Mouse (Mus musculus) forebrain, embryonic 12.5 days (tissue): ENCODE results near the gene Naa25. TPM values are rescaled to one million over a fixed set of nuclear protein-coding genes. Genes with fewer than 3 reads are reported as not detected.

Source experiments
- ATAC-seq: fragments of 200-750 bp; cut with Nextera tagmentation; 2 replicates; pipeline ENCODE4 v1.8.0; 2017; ENCODE audit warnings: moderate TSS enrichment; ENCODE audit not compliant: low FRiP score
- H3K27ac ChIP-seq: fragments of 300-500 bp; sonication (generic); 2 replicates; pipeline ENCODE4 v1.5.1; 2016; ENCODE audit warnings: mild to moderate bottlenecking
- H3K27me3 ChIP-seq: fragments of 300-500 bp; sonication (generic); 2 replicates; pipeline ENCODE4 v1.6.1; 2016; ENCODE audit warnings: mild to moderate bottlenecking
- H3K36me3 ChIP-seq: fragments of 300-500 bp; sonication (generic); replicated peaks from 2 replicates; pipeline ENCODE4 v1.6.1; 2016; ENCODE audit warnings: mild to moderate bottlenecking
- H3K4me1 ChIP-seq: fragments of 300-500 bp; sonication (generic); 2 replicates; pipeline ENCODE4 v1.6.1; 2016
- H3K4me2 ChIP-seq: fragments of 300-500 bp; sonication (generic); 2 replicates; pipeline ENCODE4 v1.6.1; 2016; ENCODE audit warnings: mild to moderate bottlenecking, moderate library complexity
- H3K4me3 ChIP-seq: fragments of 300-500 bp; sonication (generic); replicated peaks from 2 replicates; pipeline ENCODE4 v1.5.1; 2016; ENCODE audit warnings: mild to moderate bottlenecking
- H3K9ac ChIP-seq: fragments of 300-500 bp; sonication (generic); 2 replicates; pipeline ENCODE4 v1.6.1; 2016; ENCODE audit warnings: mild to moderate bottlenecking
- H3K9me3 ChIP-seq: fragments of 300-500 bp; sonication (generic); 2 replicates; pipeline ENCODE4 v1.6.1; 2016
- WGBS: fragments of 180-500 bp; shearing (Covaris S2); methylation state at CpG from one replicate; pipeline ENCODE4 v1.1.7; 2016; 5-methylcytosine and 5-hydroxymethylcytosine counted together
- polyA plus RNA-seq: library from polyadenylated mRNA; unstranded; fragments of >200 nt; fragmentation: Nextera tagmentation; extraction: Ambion mirVana; gene quantifications from 2 replicates; pipeline ENCODE4 v1.2.1, GENCODE M21; 2016

Naa25 gene
- polyA plus RNA-seq, 1 experiment from 2014 or later: 49.3 TPM

DNA sequence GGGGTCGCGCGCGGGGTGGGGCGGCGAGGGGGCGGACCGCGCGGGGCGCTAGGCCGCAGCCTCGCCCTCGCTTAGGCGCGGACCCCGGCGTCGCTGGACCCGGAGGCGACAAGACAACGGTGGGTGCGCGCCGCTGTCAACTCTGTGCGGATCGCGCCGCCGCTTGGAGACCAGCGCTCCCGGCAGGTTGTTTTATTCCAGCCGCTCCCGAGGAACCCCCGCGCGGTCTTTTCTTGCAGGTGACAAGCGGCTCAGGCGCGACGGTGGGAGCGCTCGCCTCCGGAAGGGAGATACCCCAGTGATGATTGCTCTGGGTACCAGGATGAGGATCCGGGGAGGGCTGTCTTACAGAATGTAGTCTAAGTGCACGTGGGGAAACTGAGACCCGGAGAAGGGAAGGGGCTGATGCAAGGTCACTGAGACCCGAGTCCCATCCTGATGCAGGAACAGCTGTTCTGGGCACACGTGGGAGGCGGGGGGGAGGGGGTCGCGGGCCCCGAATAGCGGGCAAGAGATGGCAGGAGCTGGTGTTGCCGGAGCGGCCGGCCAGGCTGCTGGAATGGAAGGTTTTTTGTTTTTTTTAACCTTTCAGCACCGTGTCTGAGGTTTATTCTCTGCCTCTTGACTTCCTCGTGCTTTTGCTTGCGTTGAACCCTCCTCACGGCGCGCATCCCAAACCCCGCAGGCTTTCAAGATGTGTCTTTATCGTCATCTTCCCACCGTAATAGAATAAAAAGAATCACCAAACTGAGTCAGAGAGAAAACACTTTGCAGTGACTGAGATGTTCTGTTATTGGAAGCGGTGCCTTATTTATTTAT lies 619 bp downstream of the Naa25 start:
- Histone ChIP-seq H3K4me3 (peak overlapping the region; percentile 98), H3K27me3 (no peaks in the 10 kb centered on the region), H3K4me1 (peaks cover 17% of the 10 kb centered on the region), H3K9me3 (no peaks in the 10 kb centered on the region), H3K27ac (peak overlapping the region; percentile 67), H3K4me2 (peak overlapping the region; percentile 95), H3K36me3 (0 out of 2 replicates have a peak, but pooled peaks cover 8% of the 10 kb centered on the region), H3K9ac (peak overlapping the region; percentile 92)
- under 1% methylated on average over 67 of the region's 67 CpGs for WGBS
- ATAC-seq: peak; percentile 77

DNA sequence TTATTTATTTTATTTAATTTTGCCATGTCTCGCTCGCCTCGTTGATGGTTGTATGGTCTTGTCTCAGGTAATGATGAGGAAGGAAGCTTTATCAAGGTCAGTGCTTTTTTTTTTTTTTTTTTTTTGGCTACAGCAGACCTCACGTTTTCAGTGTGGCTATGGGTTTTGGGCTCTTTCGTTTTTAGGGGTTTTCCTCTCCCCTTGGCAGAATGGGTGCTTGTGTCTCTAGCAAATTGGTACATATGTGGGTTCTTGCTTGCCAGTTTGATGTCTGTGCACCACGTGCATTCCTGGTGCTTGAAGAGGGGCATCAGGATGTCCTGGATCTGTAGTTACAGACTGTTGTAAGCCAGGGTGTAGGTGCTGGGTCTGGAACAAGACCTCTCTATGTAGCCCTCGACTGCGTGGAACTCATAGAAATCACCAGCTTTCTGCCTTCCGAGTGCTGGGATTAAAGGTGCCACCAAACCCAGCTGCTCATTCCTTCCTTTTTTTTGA lies 1.3 kb downstream of the Naa25 start:
- ATAC-seq: no peak
- Histone ChIP-seq H3K4me3 (peak overlapping the region; percentile 98), H3K27me3 (no peaks in the 10 kb centered on the region), H3K9me3 (no peaks in the 10 kb centered on the region), H3K4me2 (peak overlapping the region; percentile 95), H3K27ac (no peak overlapping the region), H3K36me3 (peaks cover 13% of the 10 kb centered on the region; the same call in 1 of the 2 replicates), H3K4me1 (peaks cover 17% of the 10 kb centered on the region), H3K9ac (peak overlapping the region; percentile 92)
- WGBS: 66% methylated on average over 9 of the region's 9 CpGs

DNA sequence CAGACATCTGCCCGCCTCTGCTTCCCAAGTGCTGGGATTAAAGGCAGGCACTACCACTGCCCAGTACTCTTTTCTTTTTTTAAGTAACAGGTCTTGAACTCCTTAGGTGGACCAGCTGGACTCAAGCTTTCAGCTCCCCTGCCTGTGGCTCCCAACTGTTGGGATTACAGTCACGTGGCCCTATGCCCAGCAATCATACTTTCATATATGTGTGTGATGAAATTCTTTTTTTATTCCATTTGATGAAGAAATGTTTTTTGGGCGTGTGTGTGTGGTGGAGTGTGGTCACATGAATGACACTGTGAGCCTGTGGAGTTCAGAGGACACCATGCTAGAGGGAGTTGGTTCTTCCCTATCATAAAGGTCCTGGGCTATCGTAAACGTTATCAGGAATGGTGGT lies 1.8 kb downstream of the Naa25 start:
- Histone ChIP-seq H3K36me3 (peaks cover 14% of the 10 kb centered on the region; the same call in 1 of the 2 replicates), H3K4me3 (peak overlapping the region; percentile 98; the same call in 1 of the 2 replicates), H3K4me2 (peak overlapping the region; percentile 95; the same call in 1 of the 2 replicates), H3K9me3 (no peaks in the 10 kb centered on the region), H3K9ac (0 out of 2 replicates have a peak overlapping the region, but pooled peaks have one; percentile 92), H3K27ac (no peak overlapping the region), H3K27me3 (no peaks in the 10 kb centered on the region), H3K4me1 (peaks cover 17% of the 10 kb centered on the region)
- 88% methylated on average over 5 of the region's 5 CpGs for WGBS
- no peak for ATAC-seq

DNA sequence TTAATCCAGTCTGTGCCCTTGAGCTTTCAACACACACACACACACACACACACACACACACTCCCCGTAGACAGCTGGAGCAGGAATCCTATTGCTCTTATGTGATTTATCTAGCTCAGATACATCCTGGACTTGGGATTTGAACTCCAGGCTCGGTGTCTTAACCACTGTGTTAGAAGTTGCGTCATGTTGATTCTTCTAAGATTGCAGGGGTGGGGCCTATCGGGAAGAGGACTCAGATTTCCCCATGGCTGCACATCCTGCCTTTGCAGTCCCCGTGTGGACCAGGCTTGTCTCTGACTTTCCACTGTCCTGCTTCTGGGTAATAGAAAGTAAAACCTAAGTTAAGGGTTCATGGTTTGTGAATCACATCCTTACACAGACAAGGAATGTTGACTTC lies 2.3 kb downstream of the Naa25 start:
- Histone ChIP-seq H3K9me3 (no peaks in the 10 kb centered on the region), H3K4me2 (no peak overlapping the region), H3K4me3 (no peak overlapping the region), H3K27ac (no peak overlapping the region), H3K9ac (no peak overlapping the region), H3K27me3 (no peaks in the 10 kb centered on the region), H3K4me1 (peaks cover 17% of the 10 kb centered on the region), H3K36me3 (peaks cover 14% of the 10 kb centered on the region; the same call in 1 of the 2 replicates)
- ATAC-seq: no peak
- WGBS: 81% methylated on average over 5 of the region's 5 CpGs

DNA sequence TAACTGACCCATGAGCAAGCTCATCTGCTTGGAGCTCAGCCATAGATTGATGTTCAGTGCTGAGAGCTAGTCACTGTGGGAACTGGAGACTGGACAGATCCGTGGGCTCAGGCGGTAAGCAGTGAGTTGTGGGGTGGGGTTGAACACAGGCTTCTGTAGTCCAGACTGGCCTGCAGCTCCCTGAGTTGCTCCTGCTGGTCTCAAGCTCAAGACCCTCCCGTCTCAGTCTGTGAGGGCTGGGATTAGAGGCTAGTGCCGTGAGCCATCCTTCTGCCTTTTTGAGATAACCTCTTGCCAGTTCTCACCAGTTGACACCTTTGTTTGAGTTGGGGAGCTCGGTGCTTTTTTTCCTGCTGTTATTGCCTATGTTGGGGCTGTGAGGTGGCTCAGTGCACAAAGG lies 3.1 kb downstream of the Naa25 start:
- Histone ChIP-seq H3K36me3 (peaks cover 17% of the 10 kb centered on the region), H3K9ac (no peak overlapping the region), H3K4me1 (peaks cover 17% of the 10 kb centered on the region), H3K4me3 (no peak overlapping the region), H3K4me2 (no peak overlapping the region), H3K27ac (no peak overlapping the region), H3K27me3 (no peaks in the 10 kb centered on the region), H3K9me3 (no peaks in the 10 kb centered on the region)
- ATAC-seq: no peak
- WGBS: 82% methylated on average over 5 of the region's 5 CpGs

DNA sequence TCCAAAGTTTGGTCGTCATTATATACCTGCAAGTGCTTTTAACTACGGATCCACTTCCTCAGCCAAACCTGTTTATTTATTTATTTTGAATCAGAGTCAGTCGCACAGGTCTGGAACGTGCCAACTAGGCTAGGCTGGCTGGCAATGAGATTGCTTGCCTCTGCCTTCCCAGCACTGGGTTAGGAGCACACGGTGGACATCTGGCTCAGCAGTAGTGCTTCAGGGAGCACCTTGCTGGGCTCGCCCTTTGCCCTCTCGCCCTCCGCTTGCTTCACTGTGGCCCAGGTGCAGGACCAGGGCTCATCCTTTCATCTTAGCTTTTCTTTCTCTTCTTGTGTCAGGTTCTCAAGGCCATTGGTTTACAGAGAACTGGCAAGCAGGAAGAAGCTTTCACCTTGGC lies 10.1 kb downstream of the Naa25 start:
- 95% methylated on average over 8 of the region's 8 CpGs for WGBS
- Histone ChIP-seq H3K9ac (no peak overlapping the region), H3K4me1 (no peaks in the 10 kb centered on the region), H3K4me2 (no peak overlapping the region), H3K27ac (no peak overlapping the region), H3K36me3 (peaks cover 51% of the 10 kb centered on the region), H3K4me3 (no peak overlapping the region), H3K9me3 (no peaks in the 10 kb centered on the region), H3K27me3 (no peaks in the 10 kb centered on the region)
- no peak for ATAC-seq

DNA sequence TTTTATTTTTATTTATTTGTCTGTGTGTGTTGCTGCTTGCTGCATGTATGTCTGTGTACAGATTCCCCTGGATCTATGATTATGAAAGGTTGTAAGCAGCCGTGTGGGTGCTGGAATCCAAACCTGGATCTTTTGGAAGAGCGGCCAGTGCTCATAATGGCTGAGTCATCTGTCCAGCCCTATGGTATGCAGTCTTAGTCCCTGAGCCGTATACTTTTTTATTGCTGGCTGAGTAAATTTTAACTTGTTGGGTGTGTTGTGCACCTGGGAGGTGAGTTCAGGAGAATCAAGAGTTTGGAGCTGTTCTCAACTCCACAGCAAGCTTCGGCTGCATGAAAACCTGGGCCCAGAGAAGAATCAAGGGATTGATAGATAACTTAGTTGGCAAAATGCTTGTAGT lies 13.2 kb downstream of the Naa25 start:
- ATAC-seq: no peak
- Histone ChIP-seq H3K4me1 (no peaks in the 10 kb centered on the region), H3K4me2 (no peak overlapping the region), H3K27ac (no peak overlapping the region), H3K36me3 (peaks cover 70% of the 10 kb centered on the region), H3K27me3 (no peaks in the 10 kb centered on the region), H3K9me3 (no peaks in the 10 kb centered on the region), H3K4me3 (no peak overlapping the region), H3K9ac (no peak overlapping the region)
- 93% methylated on average over 4 of the region's 4 CpGs for WGBS

DNA sequence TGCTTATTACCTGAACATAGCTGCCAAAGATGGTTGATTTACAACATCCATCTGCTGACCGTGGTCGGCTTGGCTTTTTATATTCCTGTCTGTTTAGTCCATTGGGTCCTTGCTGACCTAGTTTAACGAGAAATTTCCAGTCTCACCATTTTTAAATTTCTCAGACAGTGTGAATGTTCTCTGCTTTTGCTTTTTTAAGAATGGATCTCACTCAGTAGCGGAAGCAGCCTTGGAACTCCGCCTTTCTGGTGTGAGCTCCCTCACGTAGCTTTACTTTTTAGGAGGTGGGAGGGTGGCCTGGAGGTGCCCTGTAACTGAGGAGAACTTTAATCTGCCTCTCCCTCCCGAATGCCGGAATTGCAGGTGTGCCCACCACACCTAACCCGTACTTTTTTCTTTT lies 23.0 kb downstream of the Naa25 start:
- H3K36me3 ChIP-seq: peaks cover 98% of the 10 kb centered on the region
- H3K4me1 ChIP-seq: no peaks in the 10 kb centered on the region
- H3K27ac ChIP-seq: no peak overlapping the region
- 92% methylated on average over 9 of the region's 9 CpGs for WGBS
- no peak overlapping the region for H3K9ac ChIP-seq
- H3K4me3 ChIP-seq: no peak overlapping the region
- H3K27me3 ChIP-seq: no peaks in the 10 kb centered on the region
- ATAC-seq: no peak
- no peaks in the 10 kb centered on the region for H3K9me3 ChIP-seq
- no peak overlapping the region for H3K4me2 ChIP-seq

DNA sequence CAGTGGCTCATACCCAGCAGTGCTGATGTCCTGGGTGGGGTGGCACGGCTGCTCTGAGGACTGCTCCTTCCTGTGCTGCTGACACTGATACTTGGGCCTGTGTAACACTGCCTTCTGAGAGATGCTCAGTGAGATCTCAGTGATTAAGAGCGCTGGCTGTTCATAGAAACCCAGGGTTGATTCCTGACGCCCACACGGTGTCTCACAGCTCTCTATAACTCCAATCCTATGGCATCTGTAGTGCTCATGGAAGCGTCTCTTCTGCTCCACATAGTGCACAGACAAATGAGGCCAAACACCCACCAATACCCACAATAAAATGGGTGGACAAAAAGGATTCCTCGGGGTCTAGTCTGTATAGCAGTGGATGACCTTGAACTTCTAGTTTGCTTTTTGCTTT lies 25.1 kb downstream of the Naa25 start:
- Histone ChIP-seq H3K36me3 (peaks cover 98% of the 10 kb centered on the region), H3K27ac (no peak overlapping the region), H3K9ac (no peak overlapping the region), H3K4me3 (no peak overlapping the region), H3K4me2 (no peak overlapping the region), H3K9me3 (no peaks in the 10 kb centered on the region), H3K27me3 (no peaks in the 10 kb centered on the region), H3K4me1 (no peaks in the 10 kb centered on the region)
- ATAC-seq: no peak
- WGBS: 92% methylated on average over 6 of the region's 6 CpGs

DNA sequence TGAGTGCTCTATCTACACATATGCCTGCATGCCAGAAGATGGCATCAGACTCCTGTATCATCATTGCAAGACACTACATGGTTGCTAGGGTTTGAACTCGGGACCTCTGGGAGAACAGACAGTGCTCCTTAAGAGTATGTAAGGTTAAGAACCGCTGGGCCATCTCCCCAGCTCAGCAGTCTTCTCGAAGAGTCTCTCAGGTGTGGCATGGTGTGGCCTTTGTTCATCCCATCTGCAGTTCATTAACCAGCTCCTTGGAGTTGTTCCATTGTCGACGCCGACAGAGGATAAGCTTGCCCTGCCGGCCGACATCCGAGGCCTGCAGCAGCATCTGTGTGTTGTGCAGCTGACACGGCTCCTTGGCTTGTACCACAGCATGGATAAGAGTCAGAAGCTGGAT lies 25.6 kb downstream of the Naa25 start:
- Histone ChIP-seq H3K27ac (no peak overlapping the region), H3K4me2 (no peak overlapping the region), H3K27me3 (no peaks in the 10 kb centered on the region), H3K9ac (no peak overlapping the region), H3K4me3 (no peak overlapping the region), H3K4me1 (no peaks in the 10 kb centered on the region), H3K36me3 (peaks cover 98% of the 10 kb centered on the region), H3K9me3 (no peaks in the 10 kb centered on the region)
- WGBS: 91% methylated on average over 10 of the region's 10 CpGs
- ATAC-seq: no peak

DNA sequence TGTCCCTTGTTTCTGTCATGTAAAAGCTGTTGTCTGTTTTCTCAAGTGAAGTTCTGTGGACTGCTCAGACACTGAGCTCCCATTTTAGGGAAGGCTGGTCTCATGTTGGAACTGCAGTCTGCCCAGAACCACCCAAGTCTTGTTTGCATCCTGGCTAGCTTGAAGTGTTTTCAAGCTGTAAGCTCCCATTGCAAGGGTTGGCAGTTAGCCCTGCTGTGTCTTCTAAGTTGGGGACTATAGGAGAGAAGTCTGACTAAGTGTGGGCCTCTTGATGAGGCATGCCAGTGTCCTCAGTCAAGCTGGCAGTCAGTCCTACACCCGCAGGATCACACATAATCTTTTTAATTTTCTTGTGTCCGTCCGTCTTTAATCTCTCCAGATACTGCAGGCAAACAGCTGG lies 31.2 kb downstream of the Naa25 start:
- H3K4me2 ChIP-seq: no peak overlapping the region
- H3K36me3 ChIP-seq: peaks cover 98% of the 10 kb centered on the region
- H3K4me1 ChIP-seq: no peaks in the 10 kb centered on the region
- H3K9me3 ChIP-seq: no peaks in the 10 kb centered on the region
- no peak overlapping the region for H3K4me3 ChIP-seq
- no peaks in the 10 kb centered on the region for H3K27me3 ChIP-seq
- H3K27ac ChIP-seq: no peak overlapping the region
- ATAC-seq: no peak
- WGBS: 93% methylated on average over 3 of the region's 3 CpGs
- H3K9ac ChIP-seq: no peak overlapping the region

DNA sequence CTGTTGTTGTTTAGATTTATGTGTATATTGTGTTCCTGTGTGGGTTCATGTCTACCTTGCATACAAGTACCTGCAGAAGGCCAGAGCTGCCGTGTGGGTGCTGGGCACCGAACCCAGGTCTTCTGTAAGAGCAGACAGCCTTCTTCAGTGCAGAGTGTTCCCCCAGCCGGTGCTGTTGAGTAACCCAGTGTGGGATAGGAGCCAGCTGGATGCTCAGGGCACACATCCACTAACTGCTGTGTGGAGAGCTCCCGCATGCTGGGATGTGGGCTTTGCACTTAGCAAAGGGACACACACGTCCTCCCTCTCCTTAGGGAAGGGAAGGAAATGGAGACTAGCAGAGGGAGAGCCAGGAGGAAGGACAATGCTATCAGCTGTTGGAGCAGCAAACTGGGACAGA lies 40.4 kb downstream of the Naa25 start:
- Histone ChIP-seq H3K4me1 (no peaks in the 10 kb centered on the region), H3K9ac (no peak overlapping the region), H3K4me3 (no peak overlapping the region), H3K27ac (no peak overlapping the region), H3K36me3 (peaks cover 92% of the 10 kb centered on the region), H3K27me3 (no peaks in the 10 kb centered on the region), H3K9me3 (no peaks in the 10 kb centered on the region), H3K4me2 (no peak overlapping the region)
- WGBS: 91% methylated on average over 5 of the region's 5 CpGs
- ATAC-seq: no peak

DNA sequence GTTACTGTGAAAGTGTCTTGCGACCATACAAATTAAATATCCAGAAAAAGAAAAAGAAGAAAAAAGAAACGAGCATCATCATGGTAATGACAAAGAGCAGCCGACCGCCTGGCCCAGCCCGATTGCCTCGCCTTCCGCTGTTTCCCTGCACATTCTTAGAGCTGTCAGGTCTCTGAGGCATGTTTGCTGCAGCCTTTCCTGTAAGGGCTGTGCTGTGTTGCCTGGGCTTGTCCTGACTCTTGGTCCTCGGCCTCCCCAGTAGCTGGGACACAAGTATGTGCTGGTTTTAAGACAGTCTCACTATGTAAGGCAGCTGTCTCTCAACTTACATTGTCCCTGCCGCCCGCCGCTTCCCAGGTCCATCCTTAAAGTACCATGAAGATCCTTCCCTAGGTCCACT lies 41.0 kb downstream of the Naa25 start:
- no peaks in the 10 kb centered on the region for H3K9me3 ChIP-seq
- no peaks in the 10 kb centered on the region for H3K4me1 ChIP-seq
- H3K27ac ChIP-seq: no peak overlapping the region
- ATAC-seq: no peak
- H3K27me3 ChIP-seq: no peaks in the 10 kb centered on the region
- no peak overlapping the region for H3K4me2 ChIP-seq
- H3K4me3 ChIP-seq: no peak overlapping the region
- peaks cover 92% of the 10 kb centered on the region for H3K36me3 ChIP-seq
- 95% methylated on average over 11 of the region's 11 CpGs for WGBS
- H3K9ac ChIP-seq: no peak overlapping the region
